Mouse (Mus musculus): Measurements from ENCODE around the gene Olfr243. TPM values are rescaled to one million over a fixed set of nuclear protein-coding genes. Genes with fewer than 3 reads are reported as not detected.

Olfr243 gene
- total RNA-seq (2012; rRNA removed): not detected in 2 replicates
- polyA plus RNA-seq (2012; ENCODE audit: insufficient read depth in 1 of 2, insufficient read length in 2 of 2, low read depth in 1 of 2, low replicate concordance in 2 of 2, missing spikeins in 1 of 2): not detected

DNA sequence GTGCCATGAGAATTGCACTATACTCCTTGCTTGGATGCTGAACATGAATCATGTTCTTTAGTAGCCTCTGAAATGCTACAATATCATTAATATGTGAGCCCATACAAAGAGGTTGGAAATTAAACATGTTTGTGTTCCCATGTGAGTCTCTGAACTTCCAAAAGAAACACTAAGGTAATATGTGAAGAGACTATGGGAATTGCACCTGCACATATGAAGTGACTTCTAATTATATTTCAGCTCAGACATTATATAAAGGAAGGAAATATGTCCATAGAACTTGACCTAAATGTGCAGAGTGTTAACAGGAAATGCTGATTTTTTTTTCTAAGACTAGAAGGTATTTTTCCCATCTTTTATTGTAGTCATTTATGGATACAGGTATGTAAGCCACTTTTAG lies at the start of gene Olfr243:
Gene Olfr243, plus strand, starts transcription at position 301 of the 400 bp plus-strand sequence.
- Histone ChIP-seq H3K36me3 (ENCODE audit: control insufficient read depth in 1 of 2, insufficient read depth in 2 of 2, low read length in 2 of 2) (no peaks in the 10 kb centered on the region), H3K79me2 (ENCODE audit: control insufficient read depth, insufficient read depth, low read length, poor library complexity) (no peaks in the 10 kb centered on the region), H3K4me3 (ENCODE audit: control insufficient read depth in 1 of 2, insufficient read depth in 1 of 2, low read depth in 2 of 2, low read length in 2 of 2) (no peak within 1 kb of the TSS), H3K9ac (ENCODE audit: control insufficient read depth, low read depth, low read length, poor library complexity, severe bottlenecking) (no peak within 1 kb of the TSS), H3K9me3 (replicated peaks; ENCODE audit: insufficient read depth, low read length) (no peaks in the 10 kb centered on the region), H3K27ac (ENCODE audit: control insufficient read depth, low read depth, low read length) (no peak within 1 kb of the TSS), H3K27me3 (ENCODE audit: control insufficient read depth in 1 of 2, insufficient read depth in 2 of 2, low read length in 2 of 2) (no peaks in the 10 kb centered on the region; a peak in 1 of 4 replicates), H3K4me1 (ENCODE audit: control insufficient read depth in 1 of 2, insufficient read depth in 2 of 2, low read length in 2 of 2) (no peaks in the 10 kb centered on the region)
- TF ChIP-seq USF2 (IDR thresholded peaks at IDR 0.05; ENCODE audit: borderline replicate concordance in 1 of 2, insufficient read depth in 1 of 2, low read depth in 1 of 2, low read length in 2 of 2): no peak
- DNase-seq (ENCODE audit: low read depth, low spot score): no peak

- TF ChIP-seq SMC3 (IDR thresholded peaks at IDR 0.05; ENCODE audit: low read depth, low read length) (no peak), KAT2A (conservative IDR thresholded peaks at IDR 0.05; ENCODE audit: low read depth, low read length) (no peak), TAL1 (IDR thresholded peaks at IDR 0.05; ENCODE audit: low read length) (no peak), E2F4 (IDR thresholded peaks at IDR 0.05; ENCODE audit: borderline replicate concordance, low read depth, low read length) (no peak), USF1 (IDR thresholded peaks at IDR 0.05; ENCODE audit: low read depth, low read length) (no peak)
- Histone ChIP-seq H3K36me3 (ENCODE audit: control insufficient read depth in 1 of 2, insufficient read depth in 2 of 2, low read length in 2 of 2) (no peaks in the 10 kb centered on the region), H3K4me3 (ENCODE audit: control insufficient read depth in 1 of 2, insufficient read depth in 1 of 2, low read depth in 2 of 2, low read length in 2 of 2) (no peak within 1 kb of the TSS), H3K27me3 (ENCODE audit: control insufficient read depth in 1 of 2, insufficient read depth in 2 of 2, low read length in 2 of 2) (no peaks in the 10 kb centered on the region; a peak in 1 of 4 replicates), H3K9me3 (replicated peaks; ENCODE audit: insufficient read depth, low read length) (no peaks in the 10 kb centered on the region), H3K4me1 (ENCODE audit: control insufficient read depth in 1 of 2, insufficient read depth in 2 of 2, low read length in 2 of 2) (no peaks in the 10 kb centered on the region), H3K27ac (ENCODE audit: control insufficient read depth, low read depth, low read length) (no peak within 1 kb of the TSS), H3K9ac (ENCODE audit: control insufficient read depth, low read depth, low read length, poor library complexity, severe bottlenecking) (no peak within 1 kb of the TSS), H3K79me2 (ENCODE audit: control insufficient read depth, insufficient read depth, low read length, poor library complexity) (no peaks in the 10 kb centered on the region)
- no peak for DNase-seq (ENCODE audit: low read depth, low spot score)
Observed at GRCm38 (mm10) chr7:103671091-103671490, 43.4 kb upstream of the Olfr243 start, which contains the start of gene Olfr624. Gene Olfr624 (minus strand): TSS chr7:103671191.

GRCm38 (mm10) chr7:103682420-103682819 lies 32.1 kb upstream of the Olfr243 start, which contains the start of gene Olfr625-ps1:
Gene Olfr625-ps1 (plus strand): TSS chr7:103682720.
- Histone ChIP-seq H3K4me3 (ENCODE audit: control insufficient read depth in 1 of 2, insufficient read depth in 1 of 2, low read depth in 2 of 2, low read length in 2 of 2) (no peak within 1 kb of the TSS), H3K9me3 (replicated peaks; ENCODE audit: insufficient read depth, low read length) (no peaks in the 10 kb centered on the region), H3K36me3 (ENCODE audit: control insufficient read depth in 1 of 2, insufficient read depth in 2 of 2, low read length in 2 of 2) (no peaks in the 10 kb centered on the region), H3K9ac (ENCODE audit: control insufficient read depth, low read depth, low read length, poor library complexity, severe bottlenecking) (no peak within 1 kb of the TSS), H3K27ac (ENCODE audit: control insufficient read depth, low read depth, low read length) (no peak within 1 kb of the TSS), H3K27me3 (ENCODE audit: control insufficient read depth in 1 of 2, insufficient read depth in 2 of 2, low read length in 2 of 2) (no peaks in the 10 kb centered on the region; a peak in 1 of 4 replicates), H3K4me1 (ENCODE audit: control insufficient read depth in 1 of 2, insufficient read depth in 2 of 2, low read length in 2 of 2) (no peaks in the 10 kb centered on the region), H3K79me2 (ENCODE audit: control insufficient read depth, insufficient read depth, low read length, poor library complexity) (no peaks in the 10 kb centered on the region)
- no peak for DNase-seq (ENCODE audit: low read depth, low spot score)
- TF ChIP-seq E2F4 (IDR thresholded peaks at IDR 0.05; ENCODE audit: borderline replicate concordance, low read depth, low read length) (no peak), EP300 (IDR thresholded peaks at IDR 0.05; ENCODE audit: low read depth in 1 of 2, low read length in 2 of 2) (no peak)

DNA sequence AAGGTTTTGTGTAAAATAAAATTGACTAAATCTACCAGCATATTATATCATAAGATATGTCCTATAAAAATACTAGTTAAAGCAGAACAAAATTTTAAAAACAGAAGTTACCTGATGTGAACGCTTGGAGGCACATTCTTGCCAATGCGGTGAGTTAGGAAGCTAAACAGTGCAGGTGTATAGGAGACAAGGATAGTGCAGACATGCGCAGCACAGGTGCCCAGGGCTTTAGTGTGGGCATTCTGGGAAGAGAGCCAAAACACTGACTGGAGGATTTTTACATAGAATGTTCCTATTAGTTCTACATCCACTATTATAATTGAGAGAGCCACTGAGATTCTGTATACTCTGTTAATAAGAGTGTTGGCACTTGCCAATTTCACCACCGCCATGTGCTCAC lies 15.0 kb upstream of the Olfr243 start:
- no peaks in the 10 kb centered on the region for H3K9me3 ChIP-seq (replicated peaks; ENCODE audit: insufficient read depth, low read length)
- no peak for DNase-seq (ENCODE audit: low read depth, low spot score)
- no peaks in the 10 kb centered on the region for H3K79me2 ChIP-seq (ENCODE audit: control insufficient read depth, insufficient read depth, low read length, poor library complexity)
- H3K27me3 ChIP-seq (ENCODE audit: control insufficient read depth in 1 of 2, insufficient read depth in 2 of 2, low read length in 2 of 2): no peaks in the 10 kb centered on the region
- no peaks in the 10 kb centered on the region for H3K4me1 ChIP-seq (ENCODE audit: control insufficient read depth in 1 of 2, insufficient read depth in 2 of 2, low read length in 2 of 2)
- no peaks in the 10 kb centered on the region for H3K36me3 ChIP-seq (ENCODE audit: control insufficient read depth in 1 of 2, insufficient read depth in 2 of 2, low read length in 2 of 2)
- no peak overlapping the region for H3K4me3 ChIP-seq (ENCODE audit: control insufficient read depth in 1 of 2, insufficient read depth in 1 of 2, low read depth in 2 of 2, low read length in 2 of 2)
- no peak overlapping the region for H3K27ac ChIP-seq (ENCODE audit: control insufficient read depth, low read depth, low read length)
- H3K9ac ChIP-seq (ENCODE audit: control insufficient read depth, low read depth, low read length, poor library complexity, severe bottlenecking): no peak overlapping the region
- TF ChIP-seq KAT2A (conservative IDR thresholded peaks at IDR 0.05; ENCODE audit: low read depth, low read length): no peak
- TF ChIP-seq UBTF (IDR thresholded peaks at IDR 0.05; ENCODE audit: borderline replicate concordance, insufficient read depth, low read depth, low read length): no peak
- TF ChIP-seq ZKSCAN1 (IDR thresholded peaks at IDR 0.05; ENCODE audit: low read depth, low read length): no peak
- TF ChIP-seq NELFE (IDR thresholded peaks at IDR 0.05; ENCODE audit: low read depth, low read length): no peak
- TF ChIP-seq NRF1 (IDR thresholded peaks at IDR 0.05; ENCODE audit: insufficient read depth, low read depth, low read length, poor library complexity, severe bottlenecking): no peak
- TF ChIP-seq POLR2A (IDR thresholded peaks at IDR 0.05; ENCODE audit: control insufficient read depth in 1 of 2, insufficient read depth in 1 of 2, low read depth in 1 of 2, low read length in 2 of 2, poor library complexity in 1 of 2): no peak
- no peak for TF ChIP-seq USF1 (IDR thresholded peaks at IDR 0.05; ENCODE audit: low read depth, low read length)
- TF ChIP-seq ZC3H11A (IDR thresholded peaks at IDR 0.05; ENCODE audit: low read depth, low read length): no peak
- TF ChIP-seq SIN3A (IDR thresholded peaks at IDR 0.05; ENCODE audit: low read length): no peak
- no peak for TF ChIP-seq MAZ (IDR thresholded peaks at IDR 0.05; ENCODE audit: low read depth, low read length)
- no peak for TF ChIP-seq USF2 (IDR thresholded peaks at IDR 0.05; ENCODE audit: borderline replicate concordance in 1 of 2, insufficient read depth in 1 of 2, low read depth in 1 of 2, low read length in 2 of 2)
- TF ChIP-seq POLR2AphosphoS2 (IDR thresholded peaks at IDR 0.05; ENCODE audit: low read length): no peak
- no peak for TF ChIP-seq TCF12 (IDR thresholded peaks at IDR 0.05; ENCODE audit: low read depth, low read length)
- TF ChIP-seq JUND (IDR thresholded peaks at IDR 0.05; ENCODE audit: low read depth, low read length): no peak
- TF ChIP-seq E2F4 (IDR thresholded peaks at IDR 0.05; ENCODE audit: borderline replicate concordance, low read depth, low read length): no peak
- no peak for TF ChIP-seq MAX (IDR thresholded peaks at IDR 0.05; ENCODE audit: low read length)
